Mouse (Mus musculus) heart, embryonic 13.5 days (tissue): Measurements from ENCODE around the gene Dach2. TPM values are rescaled to one million over a fixed set of nuclear protein-coding genes. Genes with fewer than 3 reads are reported as not detected.
"Not testable (repeated sequence)": the region's sequence is repeated elsewhere in the genome, so short reads cannot be mapped to it uniquely, and the experiment has no call there.

Experiments
- ATAC-seq: fragments of 200-750 bp; cut with Nextera tagmentation; 2 replicates; pipeline ENCODE4 v1.8.0; 2017; ENCODE audit warnings: moderate TSS enrichment; ENCODE audit not compliant: insufficient number of reproducible peaks, low FRiP score, low TSS enrichment; ENCODE audit errors: extremely low read depth
- H3K27ac ChIP-seq: fragments of 300-500 bp; sonication (generic); replicated peaks from 2 replicates; pipeline ENCODE4 v1.5.1; 2015; ENCODE audit warnings: moderate library complexity, mild to moderate bottlenecking, inconsistent platforms
- H3K27me3 ChIP-seq: fragments of 300-500 bp; sonication (generic); replicated peaks from 2 replicates; pipeline ENCODE4 v1.6.1; 2015; ENCODE audit warnings: mild to moderate bottlenecking, inconsistent platforms
- H3K36me3 ChIP-seq: fragments of 300-500 bp; sonication (generic); 2 replicates; pipeline ENCODE4 v1.6.1; 2015; ENCODE audit warnings: mild to moderate bottlenecking, inconsistent platforms
- H3K4me1 ChIP-seq: fragments of 300-500 bp; sonication (generic); 2 replicates; pipeline ENCODE4 v1.6.1; 2015; ENCODE audit warnings: inconsistent platforms
- H3K4me2 ChIP-seq: fragments of 300-500 bp; sonication (generic); 2 replicates; pipeline ENCODE4 v1.6.1; 2015; ENCODE audit warnings: inconsistent platforms, mild to moderate bottlenecking, moderate library complexity
- H3K4me3 ChIP-seq: fragments of 300-500 bp; sonication (generic); 2 replicates; pipeline ENCODE4 v1.5.1; 2015; ENCODE audit warnings: moderate library complexity, mild to moderate bottlenecking, inconsistent platforms
- H3K9ac ChIP-seq: fragments of 300-500 bp; sonication (generic); 2 replicates; pipeline ENCODE4 v1.6.1; 2015; ENCODE audit warnings: inconsistent platforms, mild to moderate bottlenecking, moderate library complexity
- H3K9me3 ChIP-seq: fragments of 300-500 bp; sonication (generic); 2 replicates; pipeline ENCODE4 v1.6.1; 2016; ENCODE audit warnings: inconsistent platforms
- WGBS: fragments of 180-500 bp; shearing (Covaris S2); methylation state at CpG from one replicate; pipeline ENCODE4 v1.1.7; 2015; ENCODE audit warnings: mixed read lengths; 5-methylcytosine and 5-hydroxymethylcytosine counted together
- polyA plus RNA-seq: library from polyadenylated mRNA; unstranded; fragments of >200 nt; fragmentation: Nextera tagmentation; extraction: Ambion mirVana; gene quantifications from 2 replicates; pipeline ENCODE4 v1.2.1, GENCODE M21; 2015

The Dach2 gene
- 0.45 and 0.53 TPM in 2 replicates for polyA plus RNA-seq

DNA sequence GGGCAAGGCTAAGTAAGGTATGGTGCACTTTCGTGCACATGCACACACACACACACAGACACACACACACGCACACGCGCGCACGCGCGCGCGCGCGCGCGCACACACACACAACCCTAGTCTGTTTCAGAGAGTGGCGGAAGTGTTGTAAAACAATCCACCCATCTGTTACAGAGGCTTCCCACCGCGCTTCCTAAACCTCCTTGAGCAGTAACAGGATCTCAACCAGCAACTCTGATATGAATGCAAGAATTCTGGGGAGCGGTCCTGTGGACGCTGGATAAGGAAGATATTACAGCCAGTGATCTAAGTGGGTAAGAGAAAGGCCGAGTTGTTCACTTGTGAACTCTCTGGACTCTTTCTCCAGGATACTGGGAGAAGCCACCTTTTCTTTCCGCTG is at the start of gene Dach2:
Dach2 (plus strand) TSS at position 107 of the 400 bp plus-strand sequence.
- WGBS = 13% methylated on average over 21 of the region's 21 CpGs
- Histone ChIP-seq H3K4me2 (peak within 1 kb of the TSS; percentile 80), H3K27ac (peak within 1 kb of the TSS; percentile 12; the same call in 1 of the 2 replicates), H3K36me3 (no peaks in the 10 kb centered on the region), H3K9me3 (no peaks in the 10 kb centered on the region), H3K9ac (peak within 1 kb of the TSS; percentile 70), H3K4me1 (no peaks in the 10 kb centered on the region), H3K4me3 (peak within 1 kb of the TSS; percentile 56), H3K27me3 (peaks cover 7% of the 10 kb centered on the region; the same call in 1 of the 2 replicates)
- ATAC-seq = no peak

DNA sequence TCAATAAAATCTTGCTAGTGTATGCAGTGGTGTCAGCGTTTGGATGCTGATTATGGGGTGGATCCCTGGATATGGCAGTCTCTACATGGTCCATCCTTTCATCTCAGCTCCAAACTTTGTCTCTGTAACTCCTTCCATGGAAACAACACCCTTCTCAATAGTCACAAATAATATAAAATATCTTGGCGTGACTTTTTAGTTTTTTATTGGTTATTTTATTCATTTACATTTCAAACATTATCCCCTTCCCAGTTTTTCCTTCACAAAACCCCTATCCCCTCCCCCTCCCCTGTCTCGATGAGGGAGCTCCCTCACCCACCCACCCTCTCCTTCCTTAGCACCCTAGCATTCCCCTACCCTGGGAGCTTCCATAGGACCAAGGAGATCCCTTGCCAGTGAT is 44.9 kb upstream of the Dach2 start:
- WGBS = 49% methylated on average over 2 of the region's 3 CpGs
- not testable (repeated sequence) for H3K4me3 ChIP-seq, H3K9ac ChIP-seq, ATAC-seq, H3K27ac ChIP-seq, H3K4me2 ChIP-seq, H3K9me3 ChIP-seq, H3K27me3 ChIP-seq, H3K36me3 ChIP-seq, H3K4me1 ChIP-seq

DNA sequence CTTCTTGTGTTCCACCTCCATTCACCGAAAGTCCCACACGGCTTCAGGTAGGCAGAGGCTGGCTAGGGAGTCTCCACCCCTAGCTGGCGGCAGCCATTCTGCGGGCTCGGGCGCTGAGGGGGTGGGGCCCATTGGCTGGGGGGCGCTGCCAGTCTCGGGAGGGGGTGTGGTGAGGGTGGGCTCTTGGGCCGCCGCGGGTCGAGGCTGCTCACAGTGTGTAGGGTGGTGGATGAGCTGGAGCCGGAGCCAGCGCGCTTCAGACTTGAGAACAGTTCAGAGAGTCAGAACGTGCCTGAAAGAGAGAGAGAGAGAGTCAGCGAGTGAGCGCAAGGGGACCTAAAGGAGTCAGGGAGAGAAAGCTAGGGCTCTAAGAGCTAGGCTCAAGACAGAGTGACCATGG is 721 bp downstream of the Dach2 start:
- Histone ChIP-seq H3K9me3 (no peaks in the 10 kb centered on the region), H3K9ac (peak overlapping the region; percentile 70), H3K4me2 (peak overlapping the region; percentile 80), H3K27ac (peak overlapping the region; percentile 12; the same call in 1 of the 2 replicates), H3K4me3 (peak overlapping the region; percentile 56), H3K27me3 (peaks cover 7% of the 10 kb centered on the region; the same call in 1 of the 2 replicates), H3K36me3 (no peaks in the 10 kb centered on the region), H3K4me1 (no peaks in the 10 kb centered on the region)
- 16% methylated on average over 17 of the region's 18 CpGs for WGBS
- peak; percentile 87; the same call in 1 of the 2 replicates for ATAC-seq

DNA sequence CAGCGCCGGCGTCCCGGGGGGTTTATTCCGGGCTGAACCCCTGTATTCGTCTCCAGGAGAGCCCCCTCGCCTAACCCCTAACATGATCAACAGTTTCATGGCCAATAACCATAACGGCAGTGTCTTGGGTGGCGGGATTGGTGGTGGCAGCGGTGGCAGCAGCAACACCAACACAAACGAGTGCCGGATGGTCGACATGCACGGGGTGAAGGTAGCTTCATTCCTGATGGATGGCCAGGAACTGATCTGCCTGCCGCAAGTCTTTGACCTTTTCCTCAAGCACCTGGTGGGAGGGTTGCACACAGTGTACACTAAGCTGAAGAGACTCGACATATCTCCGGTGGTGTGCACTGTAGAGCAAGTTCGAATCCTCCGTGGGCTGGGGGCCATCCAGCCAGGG is 1.2 kb downstream of the Dach2 start:
- no peaks in the 10 kb centered on the region for H3K4me1 ChIP-seq
- peak overlapping the region; percentile 56 for H3K4me3 ChIP-seq
- H3K27ac ChIP-seq = no peak overlapping the region
- 15% methylated on average over 19 of the region's 19 CpGs for WGBS
- H3K36me3 ChIP-seq = no peaks in the 10 kb centered on the region
- H3K9ac ChIP-seq = peak overlapping the region; percentile 70
- peak overlapping the region; percentile 80 for H3K4me2 ChIP-seq
- H3K27me3 ChIP-seq = peaks cover 7% of the 10 kb centered on the region; the same call in 1 of the 2 replicates
- ATAC-seq = no peak
- no peaks in the 10 kb centered on the region for H3K9me3 ChIP-seq

DNA sequence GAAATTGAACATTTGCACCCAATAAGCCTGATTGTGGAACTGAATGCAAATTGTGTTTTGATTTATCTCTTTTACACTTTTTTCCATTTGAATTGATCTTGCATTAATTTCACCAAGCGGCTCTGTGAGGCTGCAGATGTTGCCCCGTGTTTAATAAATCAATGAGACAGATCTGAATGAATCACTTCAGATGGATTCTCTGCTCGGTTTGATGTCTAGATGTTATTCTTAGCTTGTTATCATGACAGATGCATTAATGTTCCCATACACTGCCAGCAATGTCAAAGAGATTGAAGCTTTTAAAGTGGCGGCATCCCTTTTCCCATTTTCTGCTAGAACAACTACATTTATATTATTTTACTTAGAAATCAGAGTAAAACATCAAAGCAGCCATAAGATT is 7.0 kb downstream of the Dach2 start:
- Histone ChIP-seq H3K27me3 (peaks cover 5% of the 10 kb centered on the region; the same call in 1 of the 2 replicates), H3K27ac (no peak overlapping the region), H3K4me2 (no peak overlapping the region), H3K9me3 (no peaks in the 10 kb centered on the region), H3K4me3 (no peak overlapping the region), H3K9ac (no peak overlapping the region), H3K4me1 (no peaks in the 10 kb centered on the region), H3K36me3 (no peaks in the 10 kb centered on the region)
- ATAC-seq = no peak
- WGBS = 40% methylated on average over 4 of the region's 4 CpGs

DNA sequence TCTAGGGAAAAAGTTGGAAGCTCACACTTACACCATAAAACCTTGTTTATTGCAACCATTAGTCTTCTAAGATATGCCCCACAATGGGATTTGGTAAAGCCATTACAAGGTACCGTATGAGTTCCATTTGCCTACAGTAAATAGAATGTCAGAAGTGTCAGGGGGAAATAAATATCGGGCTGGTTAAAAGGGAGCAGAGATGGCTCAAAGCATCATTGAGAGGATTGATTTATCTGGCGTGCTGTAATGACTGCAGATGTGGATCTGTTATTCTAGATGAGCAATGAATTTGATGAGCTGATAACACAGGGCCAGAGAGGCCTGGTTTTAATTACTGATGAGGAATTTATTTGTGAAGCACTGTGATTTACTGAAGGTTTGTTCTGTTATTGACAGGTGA is 40.8 kb downstream of the Dach2 start:
- H3K36me3 ChIP-seq = no peaks in the 10 kb centered on the region
- H3K27ac ChIP-seq = no peak overlapping the region
- no peak overlapping the region for H3K9ac ChIP-seq
- no peaks in the 10 kb centered on the region for H3K27me3 ChIP-seq
- no peaks in the 10 kb centered on the region for H3K4me1 ChIP-seq
- ATAC-seq = no peak
- WGBS = 65% methylated on average over 3 of the region's 3 CpGs
- H3K4me3 ChIP-seq = no peak overlapping the region
- H3K4me2 ChIP-seq = no peak overlapping the region
- H3K9me3 ChIP-seq = no peaks in the 10 kb centered on the region

DNA sequence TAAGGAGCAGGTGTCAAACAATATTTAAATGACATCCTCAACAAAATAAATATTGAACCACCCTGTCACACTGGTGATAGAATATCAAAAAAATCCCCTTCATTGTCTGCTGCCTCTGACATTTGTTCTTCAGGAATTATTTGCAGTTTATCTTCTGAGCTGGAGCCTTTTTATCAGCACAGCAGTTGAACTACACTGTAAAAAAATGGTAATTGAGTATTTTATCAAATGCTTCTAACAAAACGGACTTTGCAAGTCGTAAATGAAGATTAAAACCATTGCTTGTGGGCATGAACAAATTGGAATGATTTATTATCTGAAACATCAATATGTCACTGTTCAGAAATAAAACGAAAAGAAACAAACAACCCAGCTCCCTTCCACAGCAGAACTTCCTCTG is 97.1 kb downstream of the Dach2 start:
- Histone ChIP-seq H3K4me3 (no peak overlapping the region), H3K4me2 (no peak overlapping the region), H3K9me3 (no peaks in the 10 kb centered on the region), H3K27ac (no peak overlapping the region), H3K9ac (no peak overlapping the region), H3K36me3 (no peaks in the 10 kb centered on the region), H3K27me3 (no peaks in the 10 kb centered on the region), H3K4me1 (no peaks in the 10 kb centered on the region)
- 52% methylated on average over 3 of the region's 3 CpGs for WGBS
- no peak for ATAC-seq

DNA sequence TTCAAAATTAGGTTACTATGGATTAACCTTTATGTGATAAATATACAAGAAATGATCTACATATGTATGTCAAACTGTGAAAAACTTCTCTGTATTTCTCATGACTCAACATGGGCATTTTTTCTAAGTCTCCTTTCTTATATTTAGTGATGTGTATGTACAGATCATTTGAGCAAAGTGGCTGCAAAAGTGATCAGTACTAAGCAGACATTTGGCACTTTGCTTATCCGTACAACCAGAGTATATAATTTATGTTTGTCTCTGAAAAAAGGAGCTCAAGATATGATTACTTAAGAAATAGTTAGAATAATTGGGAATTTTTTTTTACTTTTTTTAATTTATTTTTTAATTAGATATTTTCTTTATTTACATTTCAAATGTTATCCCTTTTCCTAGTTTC is 111.4 kb downstream of the Dach2 start:
- H3K4me1 ChIP-seq = no peaks in the 10 kb centered on the region
- H3K27ac ChIP-seq = no peak overlapping the region
- H3K36me3 ChIP-seq = no peaks in the 10 kb centered on the region
- H3K9ac ChIP-seq = no peak overlapping the region
- WGBS = 71% methylated on average over 1 of the region's 1 CpGs
- H3K27me3 ChIP-seq = no peaks in the 10 kb centered on the region
- no peak overlapping the region for H3K4me2 ChIP-seq
- no peaks in the 10 kb centered on the region for H3K9me3 ChIP-seq
- no peak for ATAC-seq
- H3K4me3 ChIP-seq = no peak overlapping the region

DNA sequence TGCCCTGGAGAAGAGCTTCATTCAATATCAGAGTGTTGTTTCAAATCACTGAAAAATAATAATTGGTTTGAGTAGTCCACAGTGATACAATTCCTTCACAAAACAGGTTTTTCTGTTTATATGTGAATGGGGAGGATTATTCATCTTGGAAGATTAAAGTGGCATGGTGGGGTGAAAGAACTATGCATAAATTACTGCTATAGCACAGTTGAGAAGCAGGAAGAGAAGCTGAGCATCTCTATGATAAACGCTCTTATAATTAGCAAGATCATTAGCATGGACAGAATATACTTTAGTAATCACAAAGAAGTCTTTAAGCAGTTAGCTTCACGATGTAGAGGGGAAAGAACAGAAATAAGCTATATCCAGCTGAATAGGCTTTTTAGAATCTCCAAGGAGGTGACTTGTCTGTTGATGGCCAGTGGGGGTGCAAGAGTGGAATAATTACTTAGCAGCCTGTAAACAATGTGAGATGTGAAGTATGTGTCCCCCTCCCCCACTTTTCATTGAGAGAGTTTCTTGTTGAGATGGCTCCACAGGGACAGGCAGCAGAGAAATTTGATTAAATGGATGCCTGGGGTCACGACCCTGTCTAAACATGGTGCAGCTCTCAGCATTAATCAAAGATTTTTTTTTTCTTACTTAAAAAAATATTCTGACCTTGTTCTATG is 124.3 kb downstream of the Dach2 start:
- Histone ChIP-seq H3K4me2 (no peak overlapping the region), H3K9ac (no peak overlapping the region), H3K4me1 (no peaks in the 10 kb centered on the region), H3K27me3 (no peaks in the 10 kb centered on the region), H3K27ac (no peak overlapping the region), H3K9me3 (no peaks in the 10 kb centered on the region), H3K4me3 (no peak overlapping the region), H3K36me3 (no peaks in the 10 kb centered on the region)
- no peak for ATAC-seq
- 52% methylated on average over 3 of the region's 3 CpGs for WGBS

DNA sequence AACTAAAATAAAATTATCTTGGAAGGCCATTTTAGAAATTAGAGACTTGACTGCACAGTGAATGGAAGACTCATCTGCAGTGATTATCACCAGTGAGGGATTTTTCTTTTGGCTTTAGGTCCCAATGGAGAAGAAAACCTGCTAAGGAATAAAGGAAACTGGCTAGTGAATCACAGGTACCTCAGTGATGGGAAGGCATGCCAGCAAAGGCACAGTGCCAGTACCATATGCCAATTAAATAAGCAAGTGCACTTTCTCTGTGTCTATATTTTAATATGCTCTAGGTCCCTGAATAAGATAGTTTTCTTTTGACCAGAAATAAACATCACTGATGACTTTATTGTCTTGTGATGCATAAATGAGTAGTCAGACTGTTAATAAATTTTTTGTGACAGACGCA is 184.8 kb downstream of the Dach2 start:
- WGBS = 73% methylated on average over 1 of the region's 1 CpGs
- no peak overlapping the region for H3K9ac ChIP-seq

DNA sequence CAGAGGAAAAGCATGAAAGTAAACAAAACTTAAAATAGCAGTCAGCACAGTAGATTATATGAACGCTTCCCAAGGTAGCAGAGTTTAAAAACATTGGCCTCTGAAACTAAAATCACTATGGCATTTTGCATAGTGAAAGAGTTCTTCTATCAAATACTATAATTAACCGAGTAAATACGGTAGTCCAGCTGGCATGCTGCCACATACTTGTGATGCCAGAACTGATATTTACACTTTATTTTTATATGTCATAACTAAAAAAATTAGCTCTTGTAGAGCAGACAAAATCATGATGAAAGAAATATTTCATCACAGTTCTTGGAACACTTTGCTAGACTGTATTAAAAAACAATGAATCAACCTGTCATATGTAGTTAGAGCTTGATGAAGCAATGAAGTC is 247.8 kb downstream of the Dach2 start:
- H3K4me1 ChIP-seq = no peaks in the 10 kb centered on the region
- no peaks in the 10 kb centered on the region for H3K9me3 ChIP-seq
- no peak overlapping the region for H3K4me3 ChIP-seq
- no peaks in the 10 kb centered on the region for H3K36me3 ChIP-seq
- 52% methylated on average over 3 of the region's 3 CpGs for WGBS
- no peaks in the 10 kb centered on the region for H3K27me3 ChIP-seq
- H3K9ac ChIP-seq = no peak overlapping the region
- no peak overlapping the region for H3K4me2 ChIP-seq
- no peak overlapping the region for H3K27ac ChIP-seq
- ATAC-seq = no peak

More for the DNA sequence above, 184.8 kb downstream of the Dach2 start:
- ATAC-seq = no peak
- Histone ChIP-seq H3K4me3 (no peak overlapping the region), H3K9me3 (no peaks in the 10 kb centered on the region), H3K36me3 (no peaks in the 10 kb centered on the region), H3K27ac (no peak overlapping the region), H3K4me1 (no peaks in the 10 kb centered on the region), H3K4me2 (no peak overlapping the region), H3K27me3 (no peaks in the 10 kb centered on the region)

DNA sequence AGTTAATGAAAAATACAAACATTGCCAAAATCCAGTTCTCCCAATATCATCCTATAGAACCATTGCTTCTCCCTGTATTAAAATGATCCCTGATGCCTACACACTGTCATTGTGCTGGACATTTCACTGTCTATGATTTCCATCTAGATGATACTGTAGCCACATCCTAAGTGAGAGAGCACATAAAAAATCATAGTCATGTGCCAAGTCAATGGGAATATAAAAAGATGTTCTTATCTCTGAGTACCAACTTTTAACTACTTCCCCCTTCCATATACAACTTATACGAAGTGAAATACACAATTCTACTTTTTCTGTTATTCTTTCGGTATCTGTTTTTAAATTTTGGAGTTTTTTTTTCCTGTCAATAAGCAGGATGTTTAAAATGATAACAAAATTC is 266.6 kb downstream of the Dach2 start:
- Histone ChIP-seq H3K4me3 (no peak overlapping the region), H3K9ac (no peak overlapping the region), H3K9me3 (no peaks in the 10 kb centered on the region), H3K27ac (no peak overlapping the region), H3K27me3 (no peaks in the 10 kb centered on the region), H3K4me2 (no peak overlapping the region), H3K4me1 (no peaks in the 10 kb centered on the region), H3K36me3 (no peaks in the 10 kb centered on the region)
- no peak for ATAC-seq
- WGBS = 59% methylated on average over 2 of the region's 2 CpGs
